Mouse (Mus musculus) embryo, embryonic 11.5 days (tissue): Measurements from ENCODE around the gene Zfp827.

ENCODE experiments used
- DNase-seq: peaks from one replicate; pipeline ENCODE4 v3.0.0-alpha.2; 2012; ENCODE audit warnings: low read depth, low spot score

Gene Zfp827

GRCm38 (mm10) chr8:79027977-79028487 is at the start of gene Zfp827:
Gene Zfp827, plus strand, starts transcription at chr8:79028437.
- DNase-seq, result peak; percentile 74

GRCm38 (mm10) chr8:79004341-79004740 is 23.9 kb upstream of the Zfp827 start:
- no peak for DNase-seq

- no peak for DNase-seq
Measured at GRCm38 (mm10) chr8:79015061-79015460, 13.2 kb upstream of the Zfp827 start.

GRCm38 (mm10) chr8:79016076-79016475 is 12.2 kb upstream of the Zfp827 start:
- DNase-seq, result no peak

- DNase-seq, result no peak
Measured at GRCm38 (mm10) chr8:79016583-79016982, 11.7 kb upstream of the Zfp827 start.

- no peak for DNase-seq
Measured at GRCm38 (mm10) chr8:79023922-79024321, 4.3 kb upstream of the Zfp827 start.

GRCm38 (mm10) chr8:79027319-79027718 is 918 bp upstream of the Zfp827 start:
- DNase-seq, result no peak

- no peak for DNase-seq
Measured at GRCm38 (mm10) chr8:79028541-79029395, 531 bp downstream of the Zfp827 start.

- DNase-seq, result peak; percentile 79
Measured at GRCm38 (mm10) chr8:79029396-79030325, 1.4 kb downstream of the Zfp827 start.

GRCm38 (mm10) chr8:79030326-79031265 is 2.4 kb downstream of the Zfp827 start:
- peak; percentile 63 for DNase-seq

- DNase-seq, result no peak
Measured at GRCm38 (mm10) chr8:79037532-79037931, 9.3 kb downstream of the Zfp827 start.

- DNase-seq, result no peak
Measured at GRCm38 (mm10) chr8:79037991-79038390, 9.8 kb downstream of the Zfp827 start.

- no peak for DNase-seq
Measured at GRCm38 (mm10) chr8:79041429-79041828, 13.2 kb downstream of the Zfp827 start.

GRCm38 (mm10) chr8:79042252-79042651 is 14.0 kb downstream of the Zfp827 start:
- no peak for DNase-seq

- no peak for DNase-seq
Measured at GRCm38 (mm10) chr8:79044673-79045072, 16.4 kb downstream of the Zfp827 start.

GRCm38 (mm10) chr8:79046659-79047058 is 18.4 kb downstream of the Zfp827 start:
- DNase-seq, result no peak

GRCm38 (mm10) chr8:79048388-79049005 is 20.3 kb downstream of the Zfp827 start:
- DNase-seq, result no peak

GRCm38 (mm10) chr8:79054222-79054621 is 26.0 kb downstream of the Zfp827 start:
- no peak for DNase-seq

- no peak for DNase-seq
Measured at GRCm38 (mm10) chr8:79057179-79057578, 28.9 kb downstream of the Zfp827 start.

GRCm38 (mm10) chr8:79059361-79059760 is 31.1 kb downstream of the Zfp827 start:
- no peak for DNase-seq
